Mouse (Mus musculus): ENCODE data around the gene Asb9. TPM values are rescaled to one million over a fixed set of nuclear protein-coding genes. Genes with fewer than 3 reads are reported as not detected.
A peak's percentile ranks its signal among the peaks of the same experiment; 100 is the strongest.

The Asb9 gene
- not detected in 2 replicates for polyA plus RNA-seq (2015; fragmentation: Nextera tagmentation; extraction: Ambion mirVana)

GRCm38 (mm10) chrX:164505709-164506498 lies at the start of gene Asb9:
Gene Asb9 (plus strand): TSS chrX:164506327.
- Histone ChIP-seq H3K4me3 (no peak within 1 kb of the TSS), H3K4me1 (no peaks in the 10 kb centered on the region), H3K4me2 (replicated peaks) (no peak within 1 kb of the TSS), H3K9ac (replicated peaks) (no peak within 1 kb of the TSS), H3K27me3 (no peaks in the 10 kb centered on the region), H3K27ac (replicated peaks) (no peak within 1 kb of the TSS), H3K36me3 (no peaks in the 10 kb centered on the region), H3K9me3 (no peaks in the 10 kb centered on the region)
- ATAC-seq (replicated peaks): no peak
- WGBS: 82% methylated on average over 10 of the region's 10 CpGs

GRCm38 (mm10) chrX:164459205-164459878 lies 46.8 kb upstream of the Asb9 start:
- 73% methylated on average over 6 of the region's 6 CpGs for WGBS
- H3K27ac ChIP-seq (replicated peaks): no peak overlapping the region

GRCm38 (mm10) chrX:164502258-164502657 lies 3.9 kb upstream of the Asb9 start:
- Histone ChIP-seq H3K9me3 (no peaks in the 10 kb centered on the region), H3K4me3 (no peak overlapping the region), H3K27me3 (no peaks in the 10 kb centered on the region), H3K4me2 (replicated peaks) (no peak overlapping the region), H3K36me3 (no peaks in the 10 kb centered on the region), H3K9ac (replicated peaks) (no peak overlapping the region), H3K27ac (replicated peaks) (no peak overlapping the region), H3K4me1 (no peaks in the 10 kb centered on the region)
- 72% methylated on average over 2 of the region's 2 CpGs for WGBS
- no peak for ATAC-seq (replicated peaks)

More at GRCm38 (mm10) chrX:164459205-164459878, 46.8 kb upstream of the Asb9 start:
- no peaks in the 10 kb centered on the region for H3K36me3 ChIP-seq
- no peak for ATAC-seq (replicated peaks)
- H3K9me3 ChIP-seq: no peaks in the 10 kb centered on the region
- no peak overlapping the region for H3K4me2 ChIP-seq (replicated peaks)
- no peaks in the 10 kb centered on the region for H3K4me1 ChIP-seq
- no peak overlapping the region for H3K9ac ChIP-seq (replicated peaks)
- H3K4me3 ChIP-seq: no peak overlapping the region
- H3K27me3 ChIP-seq: no peaks in the 10 kb centered on the region

- no peak for ATAC-seq (replicated peaks)
- Histone ChIP-seq H3K27me3 (no peaks in the 10 kb centered on the region), H3K9me3 (no peaks in the 10 kb centered on the region), H3K4me2 (replicated peaks) (no peak overlapping the region), H3K27ac (replicated peaks) (no peak overlapping the region), H3K4me3 (no peak overlapping the region), H3K36me3 (no peaks in the 10 kb centered on the region), H3K4me1 (no peaks in the 10 kb centered on the region), H3K9ac (replicated peaks) (no peak overlapping the region)
- WGBS: 73% methylated on average over 4 of the region's 4 CpGs
Observed at GRCm38 (mm10) chrX:164507068-164507467, 941 bp downstream of the Asb9 start.

GRCm38 (mm10) chrX:164508728-164509127 lies 2.6 kb downstream of the Asb9 start:
- ATAC-seq (replicated peaks): no peak
- Histone ChIP-seq H3K9me3 (no peaks in the 10 kb centered on the region), H3K4me2 (replicated peaks) (no peak overlapping the region), H3K4me3 (no peak overlapping the region), H3K9ac (replicated peaks) (no peak overlapping the region), H3K4me1 (no peaks in the 10 kb centered on the region), H3K27ac (replicated peaks) (no peak overlapping the region), H3K36me3 (no peaks in the 10 kb centered on the region), H3K27me3 (no peaks in the 10 kb centered on the region)
- 56% methylated on average over 3 of the region's 3 CpGs for WGBS

- H3K4me1 ChIP-seq: no peaks in the 10 kb centered on the region
- ATAC-seq (replicated peaks): no peak
- H3K27me3 ChIP-seq: no peaks in the 10 kb centered on the region
- no peaks in the 10 kb centered on the region for H3K36me3 ChIP-seq
- H3K9ac ChIP-seq (replicated peaks): no peak overlapping the region
- H3K4me3 ChIP-seq: no peak overlapping the region
- H3K27ac ChIP-seq (replicated peaks): no peak overlapping the region
- H3K4me2 ChIP-seq (replicated peaks): no peak overlapping the region
- no peaks in the 10 kb centered on the region for H3K9me3 ChIP-seq
Observed at GRCm38 (mm10) chrX:164522138-164522537, 16.0 kb downstream of the Asb9 start.

- H3K27ac ChIP-seq (replicated peaks): no peak overlapping the region
- no peaks in the 10 kb centered on the region for H3K4me1 ChIP-seq
- no peak overlapping the region for H3K4me2 ChIP-seq (replicated peaks)
- no peaks in the 10 kb centered on the region for H3K36me3 ChIP-seq
- no peak overlapping the region for H3K4me3 ChIP-seq
- no peak overlapping the region for H3K9ac ChIP-seq (replicated peaks)
- WGBS: 45% methylated on average over 1 of the region's 1 CpGs
- H3K27me3 ChIP-seq: no peaks in the 10 kb centered on the region
- no peak for ATAC-seq (replicated peaks)
- no peaks in the 10 kb centered on the region for H3K9me3 ChIP-seq
Observed at GRCm38 (mm10) chrX:164526566-164526965, 20.4 kb downstream of the Asb9 start.

- 25% methylated on average over 11 of the region's 11 CpGs for WGBS
- Histone ChIP-seq H3K9ac (replicated peaks) (no peak overlapping the region), H3K4me1 (peaks cover 4% of the 10 kb centered on the region; the same call in 1 of the 2 replicates), H3K4me3 (no peak overlapping the region), H3K9me3 (no peaks in the 10 kb centered on the region), H3K4me2 (replicated peaks) (no peak overlapping the region), H3K27me3 (no peaks in the 10 kb centered on the region), H3K36me3 (no peaks in the 10 kb centered on the region), H3K27ac (replicated peaks) (no peak overlapping the region)
- ATAC-seq (replicated peaks): peak; percentile 46
Observed at GRCm38 (mm10) chrX:164541436-164542317, 35.5 kb downstream of the Asb9 start.

GRCm38 (mm10) chrX:164570195-164570594 lies 64.1 kb downstream of the Asb9 start:
- Histone ChIP-seq H3K4me2 (replicated peaks) (no peak overlapping the region), H3K27ac (replicated peaks) (no peak overlapping the region), H3K27me3 (no peaks in the 10 kb centered on the region), H3K9ac (replicated peaks) (no peak overlapping the region), H3K36me3 (no peaks in the 10 kb centered on the region), H3K4me3 (no peak overlapping the region), H3K4me1 (no peaks in the 10 kb centered on the region), H3K9me3 (no peaks in the 10 kb centered on the region)
- 33% methylated on average over 1 of the region's 1 CpGs for WGBS
- peak; percentile 55; the same call in 1 of the 2 replicates for ATAC-seq (replicated peaks)

GRCm38 (mm10) chrX:164576967-164577366 lies 70.8 kb downstream of the Asb9 start:
- no peak overlapping the region for H3K4me3 ChIP-seq
- 0 out of 2 replicates have a peak, but pooled peaks have one; percentile 35 for ATAC-seq (replicated peaks)

More at GRCm38 (mm10) chrX:164576967-164577366, 70.8 kb downstream of the Asb9 start:
- Histone ChIP-seq H3K36me3 (no peaks in the 10 kb centered on the region), H3K4me2 (replicated peaks) (no peak overlapping the region), H3K27ac (replicated peaks) (no peak overlapping the region), H3K9me3 (no peaks in the 10 kb centered on the region), H3K27me3 (no peaks in the 10 kb centered on the region), H3K9ac (replicated peaks) (no peak overlapping the region), H3K4me1 (no peaks in the 10 kb centered on the region)
- WGBS: 69% methylated on average over 3 of the region's 3 CpGs
